Mouse (Mus musculus) lung, adult 2 months (tissue): ENCODE measurements around the gene Cpm.

ENCODE experiments used
- CTCF ChIP-seq: fragments of 200-500 bp; IDR thresholded peaks from 2 replicates; pipeline ENCODE4 v1.5.1; 2011; ENCODE audit warnings: mild to moderate bottlenecking, low read length, control low read depth; ENCODE audit not compliant: insufficient read depth
- POLR2A ChIP-seq: fragments of 200-500 bp; IDR thresholded peaks from 2 replicates; pipeline ENCODE4 v1.6.1; 2011; ENCODE audit warnings: low read depth, mild to moderate bottlenecking, control low read depth, low read length, borderline replicate concordance; ENCODE audit errors: extremely low read depth

GRCm38 (mm10) chr10:117596771-117597324 lies 32.5 kb upstream of the Cpm start:
- TF ChIP-seq CTCF = no peak
- no peak for TF ChIP-seq POLR2A
